Mouse (Mus musculus) thymus, postnatal 4 days (tissue): ENCODE data around the gene Agbl4.

ENCODE experiments used
- DNase-seq: peaks from one replicate; pipeline ENCODE4 v3.0.0; 2021

Agbl4 gene

DNA sequence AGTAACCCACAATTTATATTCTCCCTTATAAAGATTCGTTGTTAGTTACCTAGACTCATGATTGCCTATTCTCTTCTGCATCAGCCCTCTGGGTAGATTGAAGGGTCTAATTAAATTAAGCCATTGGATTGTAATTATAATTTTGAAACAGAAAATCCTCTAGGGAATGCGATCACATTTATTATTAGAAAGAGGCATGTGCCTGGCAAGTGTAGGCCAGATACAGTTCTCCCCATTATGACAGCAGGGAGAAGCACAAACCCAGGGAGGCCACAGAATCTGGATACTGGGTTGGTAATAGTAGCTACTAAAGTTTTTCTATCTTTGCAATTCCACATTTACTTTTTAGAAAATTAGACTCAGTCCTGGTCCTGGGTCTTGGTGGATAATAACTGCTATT, 887.2 kb downstream of the Agbl4 start:
- DNase-seq: no peak

DNA sequence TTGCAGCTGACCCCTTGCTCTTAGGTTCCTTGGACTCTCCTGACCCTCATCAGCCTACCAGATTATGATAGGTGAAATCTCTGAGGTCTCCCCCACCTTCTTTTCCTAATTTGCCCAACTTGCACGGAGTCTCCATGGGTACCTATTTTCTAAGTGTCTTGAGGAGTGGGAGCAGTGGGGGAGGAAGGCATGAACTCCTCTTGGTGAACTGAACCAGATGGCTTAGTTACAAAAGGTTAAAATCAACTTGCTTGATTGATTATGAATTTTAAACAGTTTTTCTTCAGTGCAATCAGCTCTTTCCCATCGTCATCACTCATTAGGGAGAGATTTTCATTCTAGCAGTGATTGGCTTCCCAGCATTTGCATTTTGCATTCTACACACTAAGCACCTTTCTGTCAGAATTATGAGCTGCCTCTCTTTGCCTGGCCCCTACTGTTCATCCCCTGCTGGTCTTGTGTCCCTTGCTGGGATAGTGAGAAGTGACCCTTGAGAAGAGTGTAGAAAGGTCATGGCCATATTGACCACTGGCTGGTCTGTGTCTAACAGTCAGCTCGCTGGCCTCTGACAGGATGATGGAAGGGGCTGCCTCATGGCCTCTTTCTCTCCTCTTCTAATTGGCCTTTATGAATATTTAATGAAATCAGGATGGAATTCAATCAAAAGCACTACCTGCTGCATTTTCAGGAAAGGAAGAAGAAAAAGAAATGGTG, 897.2 kb downstream of the Agbl4 start:
- no peak for DNase-seq

DNA sequence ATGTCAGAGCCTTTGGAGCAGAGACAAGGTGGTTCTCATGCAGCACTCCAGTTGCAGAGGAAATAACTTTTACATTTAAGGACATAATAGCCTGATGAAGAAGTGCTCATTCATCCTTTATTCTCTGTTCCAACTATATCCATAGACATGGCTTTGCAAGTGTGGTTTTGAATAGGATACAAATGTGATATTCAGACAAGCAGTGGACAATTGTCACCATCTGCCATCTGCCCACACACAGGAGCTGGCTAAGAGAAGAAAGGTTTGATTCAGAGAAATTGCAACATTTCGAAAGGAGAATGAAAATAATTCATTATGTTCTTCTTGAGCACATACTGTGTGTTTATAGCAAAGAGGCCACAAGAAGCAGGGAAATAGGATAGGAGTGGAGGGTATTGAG, 909.1 kb downstream of the Agbl4 start:
- DNase-seq: no peak

DNA sequence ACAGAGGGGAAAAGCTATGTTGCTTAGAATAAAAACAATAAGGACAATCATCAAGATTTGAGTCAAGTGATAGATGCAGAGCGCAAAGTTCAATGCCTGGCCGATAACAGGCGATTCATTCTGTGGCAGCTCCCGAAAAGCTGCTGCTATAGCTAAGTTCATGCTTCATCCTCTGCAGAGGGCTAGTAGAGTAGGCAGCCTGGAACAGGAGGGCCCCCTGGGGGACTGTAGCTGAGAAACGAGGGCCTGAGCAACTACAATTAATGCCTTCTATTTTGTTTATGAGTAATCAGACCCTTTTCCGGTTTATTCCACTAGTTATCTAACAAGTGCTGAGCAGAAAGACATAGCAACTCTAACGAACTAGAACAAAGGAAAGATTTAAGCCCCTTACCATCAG, 909.7 kb downstream of the Agbl4 start:
- no peak for DNase-seq

DNA sequence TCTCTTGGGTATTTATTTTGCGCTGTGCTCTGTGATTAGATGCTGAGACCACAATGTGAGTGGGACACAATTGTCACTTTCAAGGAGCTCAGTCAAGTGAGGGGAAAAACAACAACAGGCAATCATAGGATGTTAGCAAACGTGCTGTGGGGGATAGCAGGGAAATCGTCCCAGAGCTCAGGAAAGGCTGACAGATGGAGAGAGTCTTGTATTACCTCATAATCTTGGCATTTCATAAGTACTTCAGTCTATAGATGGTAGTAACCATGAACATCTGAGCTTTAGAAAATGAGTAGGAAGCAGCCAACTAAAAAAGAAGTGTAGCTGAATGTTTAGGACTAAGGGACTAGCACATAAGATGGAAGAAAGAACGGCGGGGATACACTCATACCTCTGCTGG, 910.2 kb downstream of the Agbl4 start:
- DNase-seq: no peak

DNA sequence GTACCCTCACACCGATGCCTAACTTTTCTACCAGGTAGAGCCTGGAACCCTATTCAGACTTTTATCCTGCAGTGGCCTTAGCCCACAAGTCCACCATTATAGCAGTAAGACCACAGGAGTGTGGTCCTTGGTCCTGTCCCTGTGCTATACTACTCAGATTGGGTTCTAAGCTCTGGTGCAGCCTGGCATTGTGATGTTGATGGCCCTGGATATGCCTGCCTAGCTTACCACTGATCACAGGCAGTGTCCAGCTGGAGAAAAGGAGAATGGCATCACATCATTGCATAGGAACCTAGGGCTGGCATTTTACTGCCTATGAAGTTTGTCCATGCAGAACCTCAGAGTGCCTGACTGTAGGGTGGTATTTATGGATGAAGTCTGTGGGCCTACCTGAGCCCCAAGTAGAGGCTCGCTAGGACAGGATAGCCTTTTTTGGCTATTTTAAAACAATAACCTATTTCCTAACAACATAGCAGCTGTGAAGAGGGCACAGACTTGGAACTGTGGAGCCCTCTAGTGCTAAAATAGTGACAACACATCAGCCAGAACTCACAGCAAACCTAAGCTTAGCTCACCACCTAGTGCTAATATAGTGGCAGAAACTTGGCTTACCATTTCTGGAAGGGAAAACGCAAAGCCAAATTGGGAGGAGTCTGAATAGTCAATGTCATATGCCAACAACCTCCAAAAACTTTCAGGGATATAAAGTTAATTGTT, 911.3 kb downstream of the Agbl4 start:
- no peak for DNase-seq

DNA sequence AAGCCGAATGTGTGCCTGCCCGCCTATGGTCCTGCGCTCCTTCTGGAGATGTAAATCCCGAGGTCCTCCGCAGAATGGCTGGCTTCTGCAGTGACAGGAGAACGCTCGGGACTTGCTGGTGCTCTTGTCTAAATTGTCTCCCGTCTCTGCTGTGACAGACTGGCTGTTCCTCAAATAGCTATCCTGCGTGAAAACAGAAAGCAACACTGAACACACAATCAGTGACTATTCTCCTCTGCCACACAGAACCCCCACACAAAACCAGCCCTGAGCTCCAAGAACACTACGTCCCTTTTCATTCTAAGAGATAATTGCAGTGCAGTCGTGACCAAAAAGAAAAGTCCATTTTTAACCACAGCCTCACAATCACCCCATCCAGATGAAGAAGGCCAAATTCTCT, 929.6 kb downstream of the Agbl4 start:
- DNase-seq: no peak

DNA sequence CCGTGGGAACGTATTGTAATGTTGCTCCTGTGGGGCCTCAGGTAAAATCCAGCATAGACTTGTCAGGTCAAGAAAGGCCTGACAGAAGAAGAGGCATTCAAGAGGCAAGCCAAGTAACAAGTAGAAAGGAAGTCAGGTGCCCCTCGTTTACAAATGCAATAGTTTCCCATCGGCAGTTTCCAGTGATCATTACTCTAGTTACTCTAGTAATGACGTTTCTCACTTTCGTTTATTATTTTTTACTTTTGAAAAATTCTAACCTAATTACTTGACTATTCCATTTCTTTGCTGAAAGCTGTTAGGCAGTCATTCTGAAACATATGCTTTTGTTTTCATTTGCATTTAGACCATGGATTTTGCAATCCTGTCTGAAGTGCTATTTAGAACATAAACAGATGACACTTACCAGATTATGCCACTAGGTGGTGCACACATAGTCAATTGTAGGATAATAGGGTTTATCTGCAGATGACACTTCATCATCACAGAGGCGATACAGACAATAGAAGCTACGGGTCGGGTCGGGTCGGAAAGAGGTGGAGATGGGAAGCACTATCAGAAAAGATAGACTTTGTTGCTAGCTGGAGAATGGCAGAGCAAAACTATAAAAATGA, 930.4 kb downstream of the Agbl4 start:
- DNase-seq: peak; percentile 12

DNA sequence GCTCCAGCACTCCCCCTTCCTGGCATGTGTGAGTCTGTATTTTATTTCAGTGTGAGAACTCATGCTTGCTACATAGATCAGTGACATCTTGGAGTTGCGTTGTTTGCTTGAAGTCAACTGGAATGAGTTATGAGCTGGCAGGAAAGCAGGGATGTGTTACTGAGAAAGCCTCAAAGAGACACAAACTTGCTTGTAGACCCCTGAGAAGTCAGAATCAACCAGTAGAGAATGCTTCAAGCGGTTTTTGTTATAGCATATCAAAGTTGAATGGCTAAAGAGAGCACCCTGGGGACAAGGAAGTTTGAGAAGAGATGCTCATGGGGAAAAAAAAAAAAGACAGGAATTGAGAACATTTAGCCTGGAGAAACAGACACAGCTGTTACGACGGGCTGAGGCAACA, 932.0 kb downstream of the Agbl4 start:
- DNase-seq: no peak

DNA sequence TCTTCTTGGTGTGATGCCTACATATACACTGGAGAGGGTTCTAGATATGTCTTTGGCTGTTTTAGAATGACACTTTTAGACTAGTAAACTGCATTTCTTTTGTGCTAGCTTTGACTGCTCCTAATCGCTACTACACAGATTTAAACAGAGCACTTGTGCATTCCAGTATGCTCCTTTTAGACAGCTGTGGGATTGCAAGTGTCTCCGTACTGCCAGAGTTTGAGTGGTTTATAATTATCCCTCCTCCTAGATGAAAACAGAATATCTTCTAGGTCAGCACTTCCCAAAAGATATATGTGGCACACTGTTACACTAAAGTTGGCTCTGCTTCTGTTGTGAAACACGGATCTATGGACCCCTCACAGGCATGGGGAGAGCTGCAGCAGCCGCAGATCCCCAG, 935.4 kb downstream of the Agbl4 start:
- DNase-seq: no peak

DNA sequence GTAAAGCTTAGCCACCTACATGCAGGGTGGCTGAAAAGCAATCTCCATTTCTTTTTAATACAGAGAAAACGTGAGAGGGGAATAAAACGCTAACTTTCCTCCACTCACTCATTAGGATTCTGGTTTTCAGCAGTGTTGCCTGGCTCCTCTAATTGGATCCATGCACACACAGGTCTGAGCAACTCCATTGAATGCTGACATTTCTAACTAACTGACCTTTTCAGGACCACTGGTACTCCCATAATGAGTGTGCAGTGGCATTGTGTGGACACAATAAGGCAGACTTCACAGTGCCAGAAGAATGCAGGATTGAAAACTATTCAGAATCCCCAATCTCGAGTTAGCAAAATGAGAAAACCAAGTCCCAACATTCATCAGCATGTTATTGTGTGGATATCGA, 952.5 kb downstream of the Agbl4 start:
- no peak for DNase-seq

DNA sequence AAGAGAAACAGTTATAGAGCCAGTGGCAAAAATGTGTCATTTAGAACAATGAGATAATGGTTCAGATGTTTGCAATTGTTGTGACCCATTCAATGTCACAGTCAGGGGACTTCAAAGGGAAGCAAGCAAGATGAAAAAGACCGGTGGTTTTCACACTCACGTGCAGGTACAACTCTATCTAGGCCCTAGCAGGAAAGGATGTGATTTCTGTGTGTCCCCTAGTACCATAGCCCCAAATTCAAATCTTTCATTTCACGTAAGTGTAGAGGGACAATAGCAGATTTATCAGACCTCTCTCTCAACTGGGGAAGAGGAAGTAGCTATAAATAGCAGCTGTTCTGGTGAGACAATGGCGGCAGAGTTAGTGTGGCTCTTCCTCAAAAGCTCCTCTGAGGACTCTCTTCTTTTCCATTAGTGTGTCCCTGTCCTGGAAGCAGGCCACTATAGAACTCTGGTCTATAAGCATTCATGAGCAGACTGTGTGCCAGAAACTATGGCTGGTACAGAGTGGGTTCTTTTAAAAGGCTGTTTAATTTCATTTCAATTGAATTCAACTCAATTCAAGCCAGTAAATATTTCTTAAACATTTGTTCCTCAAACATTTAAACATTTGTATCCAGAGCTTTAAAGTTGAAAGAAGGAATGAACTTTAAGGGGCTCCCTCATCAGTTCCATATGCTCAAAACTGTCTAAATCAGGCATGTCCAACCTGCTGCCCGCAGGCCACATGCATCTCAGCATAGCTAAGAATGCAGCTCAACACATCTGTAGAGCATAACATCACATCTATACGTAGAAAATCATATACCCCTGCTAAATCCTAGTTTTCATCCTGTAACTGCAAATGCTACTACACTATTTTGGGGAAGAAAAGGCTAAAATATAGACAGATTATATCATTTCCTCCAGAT, 953.4 kb downstream of the Agbl4 start:
- DNase-seq: no peak

DNA sequence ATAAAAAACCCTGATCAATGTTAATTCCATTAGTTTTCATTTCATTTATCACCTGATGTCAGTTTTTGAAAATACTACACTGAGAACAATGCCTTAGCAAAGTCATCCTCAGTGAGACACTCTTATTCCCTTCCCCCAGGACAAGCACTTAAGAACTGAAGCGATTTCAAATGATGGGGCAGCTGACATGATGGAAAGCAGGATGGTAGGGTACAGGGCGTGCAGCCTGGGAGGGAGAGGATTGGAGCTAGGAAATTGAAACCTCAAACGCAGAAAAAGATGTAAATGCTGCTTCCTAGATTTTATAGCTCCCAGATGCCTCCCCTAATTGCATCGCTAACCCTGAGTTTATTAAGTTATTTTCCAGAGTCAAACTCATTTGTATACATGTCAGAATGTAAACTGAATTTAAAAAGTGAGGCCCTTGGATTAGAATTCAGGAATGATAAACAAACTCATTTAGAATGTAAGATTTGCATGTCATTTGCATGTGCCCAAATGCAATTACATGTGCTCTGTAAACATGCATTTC, 959.2 kb downstream of the Agbl4 start:
- DNase-seq: no peak

DNA sequence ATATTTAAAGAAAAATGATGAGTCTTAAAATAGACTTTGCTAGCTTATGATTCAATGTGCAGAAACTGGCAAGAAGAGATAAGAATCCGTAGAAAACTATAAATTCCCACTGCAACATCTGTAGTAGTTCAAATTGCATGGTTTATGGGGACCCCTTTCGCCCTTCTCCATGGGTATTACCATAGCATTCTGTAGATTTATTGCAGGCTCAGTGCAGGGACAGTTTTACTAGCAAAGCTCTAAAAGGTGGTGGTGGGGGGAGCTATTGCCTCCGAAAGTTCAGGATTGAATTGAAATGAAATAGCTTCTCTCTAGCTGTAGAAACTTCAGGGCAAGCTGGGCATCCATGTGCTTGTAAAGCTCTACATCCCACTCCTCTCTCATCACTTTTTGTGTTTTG, 959.7 kb downstream of the Agbl4 start:
- DNase-seq: no peak

DNA sequence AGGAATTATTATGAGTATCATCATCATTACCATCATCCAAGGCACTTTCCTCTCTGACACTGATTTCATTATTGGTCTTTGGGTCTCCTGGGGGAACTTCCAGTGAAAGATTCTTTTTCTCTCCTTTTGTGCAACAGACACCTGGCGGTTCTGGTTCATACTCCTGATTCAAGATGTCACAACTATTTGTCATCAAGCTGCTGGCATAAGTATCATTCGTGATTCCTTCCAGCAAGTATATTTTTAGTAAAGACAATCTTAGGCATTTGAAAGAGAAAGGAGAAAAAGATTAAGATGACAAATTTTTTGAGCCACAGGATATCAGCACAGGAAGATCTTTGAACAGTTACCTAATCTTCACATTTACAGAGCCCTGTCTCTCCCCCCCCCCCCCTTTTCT, 966.7 kb downstream of the Agbl4 start:
- no peak for DNase-seq

DNA sequence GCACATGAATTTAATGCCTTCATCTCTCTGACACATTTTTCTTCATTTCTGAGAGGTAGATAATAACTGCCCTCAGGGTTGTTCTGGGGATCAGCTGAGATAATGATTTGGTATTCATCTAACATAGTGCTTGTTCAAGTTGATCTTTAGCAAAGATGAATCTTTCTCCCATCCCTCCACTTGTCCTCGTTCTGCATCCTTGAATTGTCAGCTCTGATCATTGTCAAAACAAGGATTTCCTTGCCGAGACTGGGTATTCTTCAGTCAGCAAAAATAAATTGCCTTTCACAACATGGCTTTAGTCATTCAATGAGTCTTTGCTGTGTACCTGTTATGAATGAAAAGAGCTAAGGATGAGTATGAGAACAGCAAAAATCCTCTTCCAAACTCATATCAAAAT, 970.3 kb downstream of the Agbl4 start:
- no peak for DNase-seq

DNA sequence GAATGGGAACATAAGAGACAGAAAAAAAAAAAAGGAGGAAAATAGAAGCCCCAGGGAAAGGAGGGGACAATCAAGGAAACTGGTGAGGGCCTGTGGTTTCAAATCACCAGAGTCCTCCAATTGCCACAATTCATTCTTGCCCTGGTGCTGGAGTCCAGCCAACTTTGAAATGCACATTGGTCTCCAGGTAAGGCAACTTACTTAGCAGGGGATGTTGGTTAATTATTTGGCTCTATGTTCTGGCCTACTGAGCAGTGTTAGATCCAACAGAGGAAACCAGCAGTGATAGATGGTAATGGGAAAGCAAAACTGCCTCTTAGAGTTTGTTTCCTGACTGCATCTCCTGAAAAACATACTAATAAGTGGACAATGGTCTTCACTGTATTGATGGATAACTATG, 979.7 kb downstream of the Agbl4 start:
- DNase-seq: no peak

DNA sequence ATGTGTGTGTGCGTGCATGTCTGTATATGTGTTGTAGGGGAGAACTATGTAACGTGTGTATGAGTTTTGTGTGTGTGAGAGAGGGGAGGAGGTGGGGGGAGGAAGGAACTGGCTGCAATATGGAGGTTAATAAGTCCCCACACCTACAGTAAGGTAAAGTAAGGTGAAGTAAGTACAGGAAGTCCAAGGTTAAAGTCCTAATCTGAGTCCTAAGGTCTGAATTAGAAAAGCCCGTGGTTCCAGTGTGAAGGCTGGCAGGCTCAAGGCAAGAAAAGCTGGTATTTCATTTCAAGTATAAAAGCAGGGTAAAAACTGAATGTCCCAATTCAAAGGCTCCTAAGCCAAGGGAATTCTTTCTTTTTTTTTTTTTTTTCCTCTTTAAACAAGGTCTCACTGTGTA, 980.6 kb downstream of the Agbl4 start:
- DNase-seq: no peak

DNA sequence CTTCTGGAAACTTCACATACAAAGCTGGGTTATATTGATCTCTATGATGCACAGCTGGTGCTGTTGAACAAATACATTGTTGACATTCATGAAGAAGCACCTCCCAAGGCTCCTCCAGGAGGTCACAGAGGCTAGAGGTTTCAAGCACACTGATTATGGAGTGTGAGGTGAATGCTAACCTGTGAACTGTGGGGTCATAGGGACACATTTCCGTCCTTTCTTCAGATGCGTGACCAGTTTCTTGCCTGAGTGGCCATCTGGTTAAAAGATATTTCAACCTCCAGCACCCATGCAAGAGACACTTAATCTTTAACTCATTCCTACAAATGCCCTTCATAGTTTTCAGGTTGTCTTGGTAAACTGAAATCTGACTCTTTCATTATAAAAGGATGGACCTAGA, 985.6 kb downstream of the Agbl4 start:
- no peak for DNase-seq

DNA sequence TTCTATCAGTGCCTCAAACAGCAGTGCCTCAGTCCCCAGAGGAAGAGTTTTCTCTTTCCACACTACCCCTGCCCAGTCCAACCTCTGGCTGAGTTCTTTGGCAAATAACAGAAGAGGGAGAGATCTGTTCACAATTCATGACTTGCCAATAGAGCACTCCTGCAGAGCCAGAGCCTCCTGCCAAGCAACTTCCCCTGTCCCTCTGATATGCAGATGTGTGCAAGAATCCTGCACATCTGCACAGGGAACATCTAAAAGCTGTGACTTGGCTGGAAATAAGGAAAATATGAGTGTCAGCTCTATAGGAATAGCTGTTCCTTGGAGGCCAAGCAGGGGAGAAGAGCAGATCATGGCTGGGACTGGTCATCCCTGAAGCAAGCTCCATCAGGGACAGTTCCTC, 993.3 kb downstream of the Agbl4 start:
- no peak for DNase-seq

DNA sequence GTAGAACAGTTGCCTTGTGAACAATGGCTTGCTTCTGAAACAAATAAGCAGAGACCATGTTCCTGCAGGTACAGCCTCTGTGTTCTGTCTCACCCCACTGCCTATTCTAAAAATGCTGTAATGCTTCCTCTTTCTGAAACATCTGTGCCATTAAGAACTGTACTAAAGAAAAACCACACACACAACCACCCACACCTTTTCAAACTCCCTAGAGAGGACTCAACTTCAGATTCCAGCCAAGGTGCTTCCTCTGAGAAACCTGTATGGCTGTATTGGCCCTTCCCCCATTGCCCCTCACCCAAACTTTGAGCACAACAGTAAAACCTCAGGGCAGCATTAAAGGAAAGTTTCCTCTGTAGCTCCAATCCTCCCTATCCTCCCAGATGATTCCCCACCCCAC, 1002.3 kb downstream of the Agbl4 start:
- no peak for DNase-seq

DNA sequence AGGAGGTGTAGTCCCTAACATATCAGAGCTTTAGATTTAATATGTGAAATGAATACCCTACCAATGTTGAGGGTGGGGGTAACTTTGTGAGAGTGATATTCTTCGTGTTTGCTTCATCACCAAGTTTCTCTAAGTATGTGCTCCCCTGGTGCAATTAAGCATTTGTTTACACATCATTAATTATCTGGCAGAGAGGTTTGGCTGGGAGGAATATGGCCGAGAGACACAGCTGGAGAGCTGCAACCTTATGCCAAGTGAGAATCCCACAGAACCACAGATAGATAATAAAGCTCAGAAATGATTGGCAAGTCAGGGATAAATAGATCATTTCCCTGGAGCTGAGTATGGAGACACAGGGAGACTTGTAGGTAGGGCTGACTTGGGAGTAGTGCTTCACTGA, 1003.2 kb downstream of the Agbl4 start:
- DNase-seq: no peak

DNA sequence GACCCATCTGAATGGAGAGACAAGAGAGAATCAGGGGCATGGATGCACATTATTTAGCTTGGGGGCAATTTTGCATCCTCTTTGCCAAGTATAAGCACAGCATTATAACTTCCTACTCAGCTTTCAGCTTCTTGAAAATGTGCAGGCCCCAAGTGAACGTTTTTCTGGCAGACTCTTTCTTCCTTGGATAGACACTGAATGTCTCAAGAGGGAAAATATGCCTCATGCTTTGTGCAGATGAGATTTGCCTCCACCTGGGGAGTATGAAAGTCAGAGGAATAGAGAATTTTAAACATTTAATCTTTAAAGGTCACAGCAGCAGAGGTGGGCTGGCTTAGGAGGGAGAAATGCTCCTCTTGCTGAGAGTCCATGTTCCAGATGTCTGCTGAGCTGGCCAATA, 1005.8 kb downstream of the Agbl4 start:
- DNase-seq: no peak
